Mouse (Mus musculus) kidney, postnatal 4 days (tissue): ENCODE measurements around the gene Cnp.

ENCODE experiments used
- DNase-seq, 2 experiments: peaks; one replicate each; pipeline ENCODE4 v3.0.0; 2021; ENCODE audit warnings: mixed read lengths in 2 of 2

Gene Cnp

GRCm38 (mm10) chr11:100623867-100624266 lies 49.2 kb downstream of the Cnp start:
- peak; percentile 73 to 79 for DNase-seq

- no peak for DNase-seq
These were observed 51.3 kb downstream of the Cnp start for GRCm38 (mm10) chr11:100625754-100626700.

GRCm38 (mm10) chr11:100626701-100627195 lies 52.0 kb downstream of the Cnp start:
- DNase-seq: peak; percentile 88 to 91

- no peak for DNase-seq
These were observed 53.4 kb downstream of the Cnp start for GRCm38 (mm10) chr11:100628056-100628455.

GRCm38 (mm10) chr11:100628862-100629352 lies 54.2 kb downstream of the Cnp start:
- peak; percentile 38 to 41 for DNase-seq

GRCm38 (mm10) chr11:100634530-100634929 lies 59.8 kb downstream of the Cnp start:
- no peak for DNase-seq

GRCm38 (mm10) chr11:100640159-100640906 lies 65.6 kb downstream of the Cnp start:
- DNase-seq: peak; percentile 63 to 74
